Mouse (Mus musculus) megakaryocyte, embryonic 14.5 days (primary cell): ENCODE results near the gene Cd2. TPM values are rescaled to one million over a fixed set of nuclear protein-coding genes. Genes with fewer than 3 reads are reported as not detected.

Experiments used
- H3K27me3 ChIP-seq: replicated peaks from 2 replicates; pipeline ENCODE3; 2012; ENCODE audit warnings: inconsistent platforms
- H3K36me3 ChIP-seq: replicated peaks from 2 replicates; pipeline ENCODE3; 2012; ENCODE audit warnings: low read length, inconsistent platforms, mixed read lengths
- H3K4me1 ChIP-seq: 2 replicates; pipeline ENCODE4 v1.6.1; 2012; ENCODE audit warnings: inconsistent platforms
- H3K4me3 ChIP-seq: replicated peaks from 2 replicates; pipeline ENCODE3; 2012; ENCODE audit warnings: moderate library complexity, mild to moderate bottlenecking, inconsistent platforms
- H3K9me3 ChIP-seq: 2 replicates; pipeline ENCODE4 v1.6.1; 2012; ENCODE audit warnings: inconsistent platforms
- FLI1 ChIP-seq: IDR thresholded peaks from 2 replicates; pipeline ENCODE4 v1.6.1; 2012; ENCODE audit warnings: low read length, inconsistent platforms, mixed read lengths
- GATA1 ChIP-seq: IDR thresholded peaks from 3 replicates; pipeline ENCODE4 v1.6.1; 2012; ENCODE audit warnings: mixed read lengths, low read length, inconsistent platforms, borderline replicate concordance
- polyA plus RNA-seq: library from polyadenylated mRNA; stranded (reverse); fragments of >175 nt; gene quantifications from 2 replicates; pipeline ENCODE4 v1.2.3, GENCODE M21; 2012; ENCODE audit warnings: low replicate concordance; ENCODE audit not compliant: insufficient read depth

Cd2 gene
- polyA plus RNA-seq, 1 experiment, result 0.16 TPM

- TF ChIP-seq GATA1, result no peak
- TF ChIP-seq FLI1, result no peak
Measured at GRCm38 (mm10) chr3:101276501-101277320, 11.0 kb downstream of the Cd2 start.

GRCm38 (mm10) chr3:101275636-101276300 lies 12.0 kb downstream of the Cd2 start:
- no peak overlapping the region for H3K4me3 ChIP-seq
- no peaks in the 10 kb centered on the region for H3K4me1 ChIP-seq
- peaks cover 16% of the 10 kb centered on the region for H3K9me3 ChIP-seq
- no peak for TF ChIP-seq GATA1
- no peak for TF ChIP-seq FLI1
- H3K36me3 ChIP-seq, result no peaks in the 10 kb centered on the region
- peaks cover 53% of the 10 kb centered on the region for H3K27me3 ChIP-seq

More at GRCm38 (mm10) chr3:101276501-101277320, 11.0 kb downstream of the Cd2 start:
- Histone ChIP-seq H3K4me3 (no peak overlapping the region), H3K4me1 (no peaks in the 10 kb centered on the region), H3K36me3 (no peaks in the 10 kb centered on the region), H3K27me3 (peaks cover 57% of the 10 kb centered on the region), H3K9me3 (peaks cover 8% of the 10 kb centered on the region; the same call in 1 of the 2 replicates)

DNA sequence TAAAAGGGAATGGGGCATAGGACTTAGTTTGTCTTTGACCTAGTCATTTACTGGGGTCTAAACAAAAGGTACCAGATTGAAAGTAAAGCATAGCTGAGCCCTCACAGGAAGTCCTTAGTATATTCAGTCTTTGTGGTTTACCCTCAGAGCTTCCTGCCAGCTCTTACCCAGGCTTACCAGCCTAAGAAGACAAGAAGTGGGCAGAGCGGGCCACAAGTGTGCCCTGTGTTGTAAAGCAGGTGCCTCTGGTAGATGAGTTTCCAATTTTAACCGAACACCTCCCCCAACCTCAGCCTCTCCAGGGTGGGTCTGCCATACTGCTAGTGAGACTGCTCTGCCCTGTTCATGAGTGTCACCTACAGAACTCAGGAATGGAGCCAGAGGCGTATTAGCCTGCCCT lies 12.9 kb downstream of the Cd2 start:
- H3K9me3 ChIP-seq, result peaks cover 26% of the 10 kb centered on the region
- H3K27me3 ChIP-seq, result peaks cover 44% of the 10 kb centered on the region
- TF ChIP-seq GATA1, result no peak
- no peak for TF ChIP-seq FLI1
- no peaks in the 10 kb centered on the region for H3K4me1 ChIP-seq
- no peaks in the 10 kb centered on the region for H3K36me3 ChIP-seq
- no peak overlapping the region for H3K4me3 ChIP-seq

- TF ChIP-seq GATA1 (no peak), FLI1 (no peak)
- Histone ChIP-seq H3K4me1 (no peaks in the 10 kb centered on the region), H3K36me3 (no peaks in the 10 kb centered on the region), H3K9me3 (peaks cover 28% of the 10 kb centered on the region), H3K4me3 (no peak overlapping the region), H3K27me3 (peaks cover 43% of the 10 kb centered on the region)
Measured at GRCm38 (mm10) chr3:101274041-101274770, 13.5 kb downstream of the Cd2 start.

DNA sequence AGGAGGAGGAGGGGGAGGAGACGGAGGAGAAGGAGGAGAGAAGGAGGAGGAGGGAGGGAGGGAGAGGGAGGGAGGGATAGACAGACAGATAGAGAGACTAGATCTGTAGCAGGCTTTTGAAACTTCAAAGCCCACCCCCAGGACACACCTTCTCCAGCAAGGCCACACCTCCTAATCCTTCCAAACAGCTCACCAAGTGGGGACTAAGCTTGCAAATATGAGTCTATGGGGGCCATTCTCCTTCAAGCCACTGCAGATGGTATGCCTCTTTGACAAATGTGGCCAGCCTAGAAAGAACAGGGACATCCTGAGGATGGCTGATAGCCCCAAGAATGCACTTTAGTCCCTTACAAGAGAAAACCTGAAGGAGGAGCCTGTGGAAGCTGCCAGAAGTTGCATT lies 15.6 kb downstream of the Cd2 start:
- Histone ChIP-seq H3K36me3 (no peaks in the 10 kb centered on the region), H3K9me3 (peaks cover 30% of the 10 kb centered on the region), H3K27me3 (peaks cover 29% of the 10 kb centered on the region), H3K4me3 (no peak overlapping the region), H3K4me1 (no peaks in the 10 kb centered on the region)
- TF ChIP-seq FLI1, result no peak
- TF ChIP-seq GATA1, result no peak

DNA sequence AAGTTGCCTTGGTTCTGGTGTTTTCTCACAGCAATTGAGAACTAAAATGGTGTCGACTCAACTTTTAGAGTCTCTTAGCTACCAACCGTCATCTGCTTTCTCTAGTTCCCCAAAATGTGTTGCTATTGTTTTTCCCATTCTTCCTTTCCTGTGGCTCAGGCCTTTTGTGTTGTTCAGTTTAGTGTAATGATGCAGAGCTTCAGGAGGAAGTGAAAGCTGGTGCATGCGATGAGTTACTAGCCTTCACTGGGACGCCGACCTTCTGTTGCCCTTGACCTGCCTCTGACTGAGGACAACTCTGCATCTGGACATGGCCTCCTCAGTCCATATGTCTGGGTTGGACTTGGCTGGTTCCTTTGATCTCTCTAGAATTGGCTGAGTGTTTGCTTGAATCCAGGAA lies 16.9 kb downstream of the Cd2 start:
- H3K4me1 ChIP-seq, result no peaks in the 10 kb centered on the region
- no peaks in the 10 kb centered on the region for H3K36me3 ChIP-seq
- peaks cover 23% of the 10 kb centered on the region for H3K27me3 ChIP-seq
- no peak overlapping the region for H3K4me3 ChIP-seq
- TF ChIP-seq FLI1 (no peak), GATA1 (no peak)
- peaks cover 30% of the 10 kb centered on the region for H3K9me3 ChIP-seq

GRCm38 (mm10) chr3:101268361-101268760 lies 19.4 kb downstream of the Cd2 start:
- Histone ChIP-seq H3K27me3 (peaks cover 7% of the 10 kb centered on the region), H3K9me3 (peaks cover 26% of the 10 kb centered on the region), H3K36me3 (no peaks in the 10 kb centered on the region), H3K4me1 (no peaks in the 10 kb centered on the region), H3K4me3 (no peak overlapping the region)
- TF ChIP-seq FLI1 (no peak), GATA1 (no peak)

GRCm38 (mm10) chr3:101265561-101266091 lies 22.1 kb downstream of the Cd2 start:
- H3K4me3 ChIP-seq, result no peak overlapping the region
- H3K4me1 ChIP-seq, result no peaks in the 10 kb centered on the region
- TF ChIP-seq FLI1 (no peak), GATA1 (no peak)
- H3K27me3 ChIP-seq, result no peaks in the 10 kb centered on the region
- H3K36me3 ChIP-seq, result no peaks in the 10 kb centered on the region
- H3K9me3 ChIP-seq, result peaks cover 13% of the 10 kb centered on the region

DNA sequence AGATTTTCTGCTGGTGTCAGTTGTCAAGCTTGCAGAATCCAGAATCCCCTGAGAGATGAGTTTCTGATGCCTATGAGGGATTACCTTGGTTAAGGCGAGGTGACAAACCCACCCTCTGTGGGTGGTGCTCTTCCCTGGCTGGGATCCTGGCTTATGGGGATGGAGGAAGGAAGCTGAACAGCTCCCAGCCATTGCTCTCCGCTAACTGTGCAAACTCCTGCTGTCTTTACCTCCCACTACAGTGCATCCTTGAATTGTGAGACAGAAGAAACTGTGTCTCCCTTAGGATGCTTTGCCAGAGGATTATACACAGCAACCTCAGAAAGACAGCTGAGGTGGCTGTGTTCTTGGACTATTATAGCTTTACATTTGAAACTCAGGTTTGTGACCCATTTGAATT lies 28.8 kb downstream of the Cd2 start:
- Histone ChIP-seq H3K4me1 (no peaks in the 10 kb centered on the region), H3K27me3 (peaks cover 4% of the 10 kb centered on the region), H3K36me3 (no peaks in the 10 kb centered on the region), H3K9me3 (peaks cover 11% of the 10 kb centered on the region), H3K4me3 (no peak overlapping the region)
- no peak for TF ChIP-seq FLI1
- TF ChIP-seq GATA1, result no peak
